Mouse (Mus musculus) liver, postnatal 0 days (tissue): ENCODE measurements around the gene Sult3a2. TPM values are rescaled to one million over a fixed set of nuclear protein-coding genes. Genes with fewer than 3 reads are reported as not detected.
A peak's percentile ranks its signal among the peaks of the same experiment; 100 is the strongest.
"Not testable (repeated sequence)": the region's sequence is repeated elsewhere in the genome, so short reads cannot be mapped to it uniquely, and the experiment has no call there.

Experiments
- ATAC-seq: fragments of 200-750 bp; cut with Nextera tagmentation; 2 replicates; pipeline ENCODE4 v1.8.0; 2017; ENCODE audit warnings: mild to moderate bottlenecking, moderate library complexity
- DNase-seq: peaks from one replicate; pipeline ENCODE4 v3.0.0-alpha.2; 2016
- H3K27ac ChIP-seq: fragments of 300-500 bp; sonication (generic); 2 replicates; pipeline ENCODE4 v1.5.1; 2014; ENCODE audit warnings: antibody characterized with exemption, moderate library complexity, mild to moderate bottlenecking, low read depth
- H3K27me3 ChIP-seq: fragments of 300-500 bp; sonication (generic); 2 replicates; pipeline ENCODE4 v1.6.1; 2014; ENCODE audit warnings: low read length, control low read depth, mixed read lengths; ENCODE audit not compliant: insufficient read depth
- H3K36me3 ChIP-seq: fragments of 300-500 bp; sonication (generic); replicated peaks from 2 replicates; pipeline ENCODE4 v1.6.1; 2014; ENCODE audit warnings: mild to moderate bottlenecking, control low read depth, low read length, moderate library complexity, mixed read lengths; ENCODE audit not compliant: insufficient read depth
- H3K4me1 ChIP-seq: fragments of 300-500 bp; sonication (generic); 2 replicates; pipeline ENCODE4 v1.6.1; 2014; ENCODE audit warnings: antibody characterized with exemption, mild to moderate bottlenecking, control low read depth; ENCODE audit not compliant: insufficient read depth
- H3K4me2 ChIP-seq: fragments of 300-500 bp; sonication (generic); 2 replicates; pipeline ENCODE4 v1.6.1; 2014; ENCODE audit warnings: low read depth, mild to moderate bottlenecking, low read length, moderate library complexity, mixed read lengths
- H3K4me3 ChIP-seq: fragments of 300-500 bp; sonication (generic); 2 replicates; pipeline ENCODE4 v1.5.1; 2014; ENCODE audit warnings: low read depth, low read length
- H3K9ac ChIP-seq: fragments of 300-500 bp; sonication (generic); replicated peaks from 2 replicates; pipeline ENCODE4 v1.6.1; 2014; ENCODE audit warnings: mild to moderate bottlenecking, moderate library complexity
- H3K9me3 ChIP-seq: fragments of 300-500 bp; sonication (generic); 2 replicates; pipeline ENCODE4 v1.6.1; 2016; ENCODE audit warnings: mild to moderate bottlenecking, control low read depth, low read length, mixed read lengths
- CTCF ChIP-seq: sonication (generic); IDR thresholded peaks from 2 replicates; pipeline ENCODE4 v1.5.1; 2016; ENCODE audit warnings: antibody characterized with exemption, low read depth
- EP300 ChIP-seq: IDR thresholded peaks from 2 replicates; pipeline ENCODE4 v1.6.1; 2016; ENCODE audit warnings: antibody characterized with exemption, low read depth, mild to moderate bottlenecking
- WGBS: fragments of 180-500 bp; shearing (Covaris S2); extraction: QIAGEN DNeasy Blood & Tissue Kit; methylation state at CpG from one replicate; pipeline ENCODE4 v1.1.7; 2014; ENCODE audit not compliant: insufficient replicate concordance; 5-methylcytosine and 5-hydroxymethylcytosine counted together
- polyA plus RNA-seq: library from polyadenylated mRNA; unstranded; fragments of >200 nt; fragmentation: Nextera tagmentation; extraction: Ambion mirVana; gene quantifications from 2 replicates; pipeline ENCODE4 v1.2.1, GENCODE M21; 2015

The Sult3a2 gene
- polyA plus RNA-seq = not detected in 2 replicates

GRCm38 (mm10) chr10:33786604-33787003 lies at the start of gene Sult3a2:
Gene Sult3a2 (minus strand): TSS chr10:33786704.
- TF ChIP-seq CTCF (no peak), EP300 (no peak)
- Histone ChIP-seq H3K36me3 (no peaks in the 10 kb centered on the region), H3K4me3 (no peak within 1 kb of the TSS), H3K27me3 (no peaks in the 10 kb centered on the region), H3K4me2 (no peak within 1 kb of the TSS), H3K9ac (no peak within 1 kb of the TSS), H3K27ac (no peak within 1 kb of the TSS), H3K4me1 (no peaks in the 10 kb centered on the region), H3K9me3 (no peaks in the 10 kb centered on the region)
- ATAC-seq (no peak), DNase-seq (no peak)
- 70% methylated on average over 3 of the region's 3 CpGs for WGBS

GRCm38 (mm10) chr10:33820892-33821291 lies 34.4 kb upstream of the Sult3a2 start:
- ATAC-seq (no peak), DNase-seq (no peak)
- Histone ChIP-seq H3K36me3 (no peaks in the 10 kb centered on the region), H3K27me3 (no peaks in the 10 kb centered on the region), H3K9me3 (no peaks in the 10 kb centered on the region), H3K9ac (no peak overlapping the region), H3K4me3 (no peak overlapping the region), H3K4me1 (no peaks in the 10 kb centered on the region), H3K4me2 (no peak overlapping the region), H3K27ac (no peak overlapping the region)
- WGBS = 82% methylated on average over 3 of the region's 3 CpGs
- TF ChIP-seq CTCF = no peak
- no peak for TF ChIP-seq EP300

- Histone ChIP-seq H3K36me3 (no peaks in the 10 kb centered on the region), H3K4me2 (no peak overlapping the region), H3K9me3 (no peaks in the 10 kb centered on the region), H3K4me1 (no peaks in the 10 kb centered on the region), H3K27ac (no peak overlapping the region), H3K9ac (no peak overlapping the region), H3K27me3 (no peaks in the 10 kb centered on the region), H3K4me3 (no peak overlapping the region)
- DNase-seq = no peak
- WGBS = 40% methylated on average over 1 of the region's 1 CpGs
- no peak for TF ChIP-seq CTCF
- TF ChIP-seq EP300 = no peak
- peak; percentile 72 for ATAC-seq
These were observed 30.4 kb upstream of the Sult3a2 start for GRCm38 (mm10) chr10:33816923-33817322.

GRCm38 (mm10) chr10:33814266-33814665 lies 27.8 kb upstream of the Sult3a2 start:
- no peak for TF ChIP-seq CTCF
- no peak overlapping the region for H3K4me2 ChIP-seq
- no peaks in the 10 kb centered on the region for H3K36me3 ChIP-seq
- DNase-seq (no peak), ATAC-seq (peak; percentile 43)
- no peaks in the 10 kb centered on the region for H3K4me1 ChIP-seq
- no peaks in the 10 kb centered on the region for H3K27me3 ChIP-seq
- H3K4me3 ChIP-seq = no peak overlapping the region
- H3K27ac ChIP-seq = no peak overlapping the region
- H3K9me3 ChIP-seq = no peaks in the 10 kb centered on the region
- H3K9ac ChIP-seq = no peak overlapping the region

GRCm38 (mm10) chr10:33811807-33812206 lies 25.3 kb upstream of the Sult3a2 start:
- Histone ChIP-seq H3K4me3 (no peak overlapping the region), H3K27me3 (no peaks in the 10 kb centered on the region), H3K4me2 (no peak overlapping the region), H3K36me3 (no peaks in the 10 kb centered on the region), H3K4me1 (no peaks in the 10 kb centered on the region), H3K9ac (no peak overlapping the region), H3K9me3 (no peaks in the 10 kb centered on the region), H3K27ac (no peak overlapping the region)
- TF ChIP-seq EP300 = no peak
- TF ChIP-seq CTCF = no peak
- no peak for DNase-seq
- ATAC-seq = no peak
- WGBS = 25% methylated on average over 1 of the region's 1 CpGs

GRCm38 (mm10) chr10:33797221-33797949 lies 10.9 kb upstream of the Sult3a2 start:
- H3K4me1 ChIP-seq, H3K4me2 ChIP-seq, DNase-seq, H3K36me3 ChIP-seq, ATAC-seq, H3K9me3 ChIP-seq, H3K9ac ChIP-seq, H3K27me3 ChIP-seq, H3K4me3 ChIP-seq, H3K27ac ChIP-seq: not testable (repeated sequence)
- WGBS = 67% methylated on average over 6 of the region's 6 CpGs

GRCm38 (mm10) chr10:33796269-33796915 lies 9.9 kb upstream of the Sult3a2 start:
- not testable (repeated sequence) for H3K27ac ChIP-seq, H3K27me3 ChIP-seq, ATAC-seq, H3K4me3 ChIP-seq, H3K36me3 ChIP-seq, H3K4me2 ChIP-seq, DNase-seq, H3K9ac ChIP-seq, H3K9me3 ChIP-seq, H3K4me1 ChIP-seq
- 74% methylated on average over 4 of the region's 4 CpGs for WGBS

- not testable (repeated sequence) for H3K9ac ChIP-seq, DNase-seq, ATAC-seq, H3K4me2 ChIP-seq, H3K27me3 ChIP-seq, H3K9me3 ChIP-seq, H3K4me3 ChIP-seq, H3K36me3 ChIP-seq, H3K4me1 ChIP-seq, H3K27ac ChIP-seq
- WGBS = 63% methylated on average over 3 of the region's 3 CpGs
These were observed 5.7 kb upstream of the Sult3a2 start for GRCm38 (mm10) chr10:33792166-33792565.
